Mouse (Mus musculus) E14TG2a.4 (cell line): ENCODE measurements around the gene Nck1.

ENCODE experiments used
- CTCF ChIP-seq: conservative IDR thresholded peaks from 2 replicates; pipeline ENCODE4 v1.5.1; 2014; ENCODE audit warnings: low read length
- NANOG ChIP-seq: IDR thresholded peaks from 2 replicates; pipeline ENCODE4 v1.6.1; 2014; ENCODE audit warnings: borderline replicate concordance, low read length, mixed read lengths

DNA sequence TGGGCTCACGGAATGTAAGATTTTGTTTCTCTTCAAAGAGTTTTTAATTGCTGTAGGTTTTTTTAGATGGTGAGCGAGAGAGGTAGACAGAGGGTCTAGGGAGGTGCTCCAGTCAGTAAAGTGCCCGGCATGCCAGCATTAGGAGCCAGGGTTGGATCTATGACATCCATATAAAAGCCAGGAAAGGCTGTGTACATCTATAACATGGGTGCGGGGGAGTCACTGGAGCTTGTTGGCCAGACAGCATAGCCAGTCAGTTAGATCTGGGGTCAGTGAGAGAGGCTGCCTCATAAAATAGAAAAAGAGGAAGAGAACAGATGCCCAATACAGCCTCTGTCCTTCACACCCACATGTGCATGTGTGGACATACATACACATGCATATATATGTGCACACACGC is 80.6 kb downstream of the Nck1 start:
- TF ChIP-seq CTCF: no peak
- TF ChIP-seq NANOG: no peak
